Mouse (Mus musculus): Measurements from ENCODE around the gene Rit1. TPM values are rescaled to one million over a fixed set of nuclear protein-coding genes. Genes with fewer than 3 reads are reported as not detected.

Rit1 gene
- polyA plus RNA-seq, 1 experiment from 2014 or later = 43.8 TPM

DNA sequence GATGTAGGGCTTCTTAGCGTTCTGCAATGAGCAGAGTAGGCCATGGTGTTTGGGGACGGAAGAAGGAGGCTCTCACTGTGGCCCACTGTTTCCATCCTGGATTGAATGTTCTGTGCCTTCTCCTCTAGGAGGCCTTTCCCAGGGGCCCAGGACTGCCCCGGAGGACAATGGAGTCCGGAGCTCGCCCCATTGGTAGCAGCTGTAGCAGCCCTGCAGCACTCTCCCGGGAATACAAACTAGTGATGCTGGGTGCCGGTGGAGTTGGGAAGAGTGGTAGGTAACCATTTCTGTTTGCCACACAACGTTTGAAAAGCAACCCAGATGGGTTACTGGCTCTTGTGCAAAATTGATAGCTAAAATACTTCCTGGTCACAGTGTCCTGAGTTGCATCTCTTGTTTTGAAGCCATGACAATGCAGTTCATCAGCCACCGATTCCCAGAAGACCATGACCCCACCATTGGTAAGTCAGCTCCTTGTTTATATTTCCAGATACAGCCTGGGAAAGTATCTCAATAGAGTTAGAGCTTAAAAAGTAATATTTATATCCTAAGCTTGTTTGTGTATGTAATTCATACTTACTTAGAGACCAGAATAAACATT is 660 bp downstream of the Rit1 start:
- Histone ChIP-seq H3K36me3 (ENCODE audit: control insufficient read depth, insufficient read depth, low read length) (no peaks in the 10 kb centered on the region), H3K9ac (ENCODE audit: low read length) (peak overlapping the region; percentile 64), H3K9me3 (ENCODE audit: control insufficient read depth, low read length) (no peaks in the 10 kb centered on the region), H3K4me3 (ENCODE audit: low read depth, low read length) (peak overlapping the region; percentile 64), H3K27ac (ENCODE audit: low read depth, low read length) (no peak overlapping the region; the same call in 1 of the 2 replicates), H3K27me3 (ENCODE audit: control insufficient read depth, insufficient read depth, low read length) (no peaks in the 10 kb centered on the region), H3K4me1 (ENCODE audit: control insufficient read depth, insufficient read depth, low read length) (peaks cover 3% of the 10 kb centered on the region; the same call in 1 of the 2 replicates), H3K4me2 (peak overlapping the region; percentile 64)
- ATAC-seq (ENCODE audit: low FRiP score) (peak; percentile 81), DNase-seq (ENCODE audit: low spot score, missing footprints) (no peak)
- WGBS = 9% methylated on average over 9 of the region's 9 CpGs

GRCm38 (mm10) chr3:88717831-88718230 is 1.2 kb downstream of the Rit1 start:
- Histone ChIP-seq H3K4me1 (ENCODE audit: control insufficient read depth, insufficient read depth, low read length) (peaks cover 3% of the 10 kb centered on the region; the same call in 1 of the 2 replicates), H3K27ac (ENCODE audit: low read depth, low read length) (no peak overlapping the region), H3K9ac (ENCODE audit: low read length) (no peak overlapping the region), H3K27me3 (ENCODE audit: control insufficient read depth, insufficient read depth, low read length) (no peaks in the 10 kb centered on the region), H3K9me3 (ENCODE audit: control insufficient read depth, low read length) (no peaks in the 10 kb centered on the region), H3K4me3 (ENCODE audit: low read depth, low read length) (no peak overlapping the region), H3K36me3 (ENCODE audit: control insufficient read depth, insufficient read depth, low read length) (no peaks in the 10 kb centered on the region), H3K4me2 (no peak overlapping the region; the same call in 1 of the 2 replicates)
- 79% methylated on average over 1 of the region's 1 CpGs for WGBS
- no peak for ATAC-seq (ENCODE audit: low FRiP score)
- no peak for DNase-seq (ENCODE audit: low spot score, missing footprints)

GRCm38 (mm10) chr3:88719098-88719497 is 2.5 kb downstream of the Rit1 start:
- no peak overlapping the region for H3K4me2 ChIP-seq
- H3K4me3 ChIP-seq (ENCODE audit: low read depth, low read length) = no peak overlapping the region
- 95% methylated on average over 2 of the region's 2 CpGs for WGBS
- ATAC-seq (ENCODE audit: low FRiP score) = no peak
- no peak overlapping the region for H3K9ac ChIP-seq (ENCODE audit: low read length)
- no peak overlapping the region for H3K27ac ChIP-seq (ENCODE audit: low read depth, low read length)
- no peaks in the 10 kb centered on the region for H3K9me3 ChIP-seq (ENCODE audit: control insufficient read depth, low read length)
- peaks cover 3% of the 10 kb centered on the region; the same call in 1 of the 2 replicates for H3K4me1 ChIP-seq (ENCODE audit: control insufficient read depth, insufficient read depth, low read length)
- DNase-seq (ENCODE audit: low spot score, missing footprints) = no peak
- no peaks in the 10 kb centered on the region for H3K27me3 ChIP-seq (ENCODE audit: control insufficient read depth, insufficient read depth, low read length)
- H3K36me3 ChIP-seq (ENCODE audit: control insufficient read depth, insufficient read depth, low read length) = no peaks in the 10 kb centered on the region

GRCm38 (mm10) chr3:88736556-88736955 is 19.9 kb downstream of the Rit1 start:
- peaks cover 1% of the 10 kb centered on the region; the same call in 1 of the 2 replicates for H3K36me3 ChIP-seq (ENCODE audit: control insufficient read depth, insufficient read depth, low read length)
- no peaks in the 10 kb centered on the region for H3K27me3 ChIP-seq (ENCODE audit: control insufficient read depth, insufficient read depth, low read length)
- no peak overlapping the region for H3K4me2 ChIP-seq
- H3K27ac ChIP-seq (ENCODE audit: low read depth, low read length) = no peak overlapping the region
- no peak overlapping the region for H3K4me3 ChIP-seq (ENCODE audit: low read depth, low read length)
- H3K9me3 ChIP-seq (ENCODE audit: control insufficient read depth, low read length) = no peaks in the 10 kb centered on the region
- 96% methylated on average over 2 of the region's 2 CpGs for WGBS
- DNase-seq (ENCODE audit: low spot score, missing footprints) = no peak
- no peaks in the 10 kb centered on the region for H3K4me1 ChIP-seq (ENCODE audit: control insufficient read depth, insufficient read depth, low read length)
- ATAC-seq (ENCODE audit: low FRiP score) = no peak
- H3K9ac ChIP-seq (ENCODE audit: low read length) = no peak overlapping the region

- Histone ChIP-seq H3K36me3 (ENCODE audit: control insufficient read depth, insufficient read depth, low read length) (peaks cover 6% of the 10 kb centered on the region; the same call in 1 of the 2 replicates), H3K9ac (ENCODE audit: low read length) (no peak overlapping the region)
- no peak for ATAC-seq (ENCODE audit: low FRiP score)
These were observed 22.0 kb downstream of the Rit1 start for GRCm38 (mm10) chr3:88738641-88739040.

DNA sequence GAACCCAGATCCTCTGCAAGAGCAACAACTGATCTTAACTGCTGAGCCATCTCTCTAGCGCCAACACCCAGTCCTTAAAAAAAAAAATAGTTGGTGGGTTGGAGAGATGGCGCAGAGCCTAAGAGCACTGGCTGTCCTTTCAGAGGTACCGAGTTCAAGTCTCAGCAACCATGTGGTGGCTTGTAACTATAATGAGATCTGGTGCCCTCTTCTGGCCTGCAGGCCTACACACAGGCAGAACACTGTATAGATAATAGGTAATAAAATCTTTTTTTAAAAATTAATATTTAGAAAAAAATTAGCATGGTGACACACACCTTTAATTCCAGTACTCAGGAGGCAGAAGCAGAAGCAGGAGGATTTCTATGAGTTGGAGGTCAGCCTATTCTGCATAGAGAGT is 23.5 kb downstream of the Rit1 start:
- DNase-seq (ENCODE audit: low spot score, missing footprints) = no peak
- Histone ChIP-seq H3K9me3 (ENCODE audit: control insufficient read depth, low read length) (no peaks in the 10 kb centered on the region), H3K27ac (ENCODE audit: low read depth, low read length) (no peak overlapping the region), H3K4me3 (ENCODE audit: low read depth, low read length) (no peak overlapping the region), H3K27me3 (ENCODE audit: control insufficient read depth, insufficient read depth, low read length) (no peaks in the 10 kb centered on the region), H3K4me1 (ENCODE audit: control insufficient read depth, insufficient read depth, low read length) (no peaks in the 10 kb centered on the region), H3K36me3 (ENCODE audit: control insufficient read depth, insufficient read depth, low read length) (peaks cover 10% of the 10 kb centered on the region), H3K4me2 (no peak overlapping the region), H3K9ac (ENCODE audit: low read length) (no peak overlapping the region)
- 95% methylated on average over 3 of the region's 3 CpGs for WGBS
- no peak for ATAC-seq (ENCODE audit: low FRiP score)

More at GRCm38 (mm10) chr3:88738641-88739040, 22.0 kb downstream of the Rit1 start:
- no peak overlapping the region for H3K4me3 ChIP-seq (ENCODE audit: low read depth, low read length)
- H3K4me1 ChIP-seq (ENCODE audit: control insufficient read depth, insufficient read depth, low read length) = no peaks in the 10 kb centered on the region
- no peak overlapping the region for H3K4me2 ChIP-seq
- H3K27me3 ChIP-seq (ENCODE audit: control insufficient read depth, insufficient read depth, low read length) = no peaks in the 10 kb centered on the region
- no peak overlapping the region for H3K27ac ChIP-seq (ENCODE audit: low read depth, low read length)
- WGBS = 55% methylated on average over 3 of the region's 3 CpGs
- DNase-seq (ENCODE audit: low spot score, missing footprints) = peak; percentile 92
- no peaks in the 10 kb centered on the region for H3K9me3 ChIP-seq (ENCODE audit: control insufficient read depth, low read length)

DNA sequence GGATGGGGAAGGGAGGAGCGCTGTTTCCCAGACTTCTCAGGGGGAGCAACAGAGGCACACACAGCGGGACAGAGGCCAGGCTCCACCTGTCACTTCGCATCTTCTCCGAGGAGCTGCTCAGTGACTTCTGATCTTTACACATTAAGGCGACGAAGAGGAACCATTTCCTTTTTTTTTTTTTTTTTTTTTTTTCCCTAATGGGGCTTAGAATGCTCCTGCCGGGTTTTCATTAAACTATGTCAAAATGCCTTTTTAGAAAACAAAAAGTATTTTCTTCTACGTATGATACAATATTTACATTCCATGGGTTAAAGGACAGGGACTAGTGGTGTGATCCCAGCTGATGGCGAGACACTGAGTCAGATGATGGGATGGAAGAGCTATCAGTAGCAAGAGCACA is 28.9 kb downstream of the Rit1 start:
- Histone ChIP-seq H3K9ac (ENCODE audit: low read length) (no peak overlapping the region), H3K27ac (ENCODE audit: low read depth, low read length) (no peak overlapping the region), H3K4me2 (no peak overlapping the region), H3K4me3 (ENCODE audit: low read depth, low read length) (no peak overlapping the region), H3K36me3 (ENCODE audit: control insufficient read depth, insufficient read depth, low read length) (peaks cover 54% of the 10 kb centered on the region), H3K9me3 (ENCODE audit: control insufficient read depth, low read length) (peaks cover 19% of the 10 kb centered on the region), H3K4me1 (ENCODE audit: control insufficient read depth, insufficient read depth, low read length) (no peaks in the 10 kb centered on the region), H3K27me3 (ENCODE audit: control insufficient read depth, insufficient read depth, low read length) (no peaks in the 10 kb centered on the region)
- DNase-seq (ENCODE audit: low spot score, missing footprints) = no peak
- WGBS = 94% methylated on average over 9 of the region's 9 CpGs
- ATAC-seq (ENCODE audit: low FRiP score) = no peak

DNA sequence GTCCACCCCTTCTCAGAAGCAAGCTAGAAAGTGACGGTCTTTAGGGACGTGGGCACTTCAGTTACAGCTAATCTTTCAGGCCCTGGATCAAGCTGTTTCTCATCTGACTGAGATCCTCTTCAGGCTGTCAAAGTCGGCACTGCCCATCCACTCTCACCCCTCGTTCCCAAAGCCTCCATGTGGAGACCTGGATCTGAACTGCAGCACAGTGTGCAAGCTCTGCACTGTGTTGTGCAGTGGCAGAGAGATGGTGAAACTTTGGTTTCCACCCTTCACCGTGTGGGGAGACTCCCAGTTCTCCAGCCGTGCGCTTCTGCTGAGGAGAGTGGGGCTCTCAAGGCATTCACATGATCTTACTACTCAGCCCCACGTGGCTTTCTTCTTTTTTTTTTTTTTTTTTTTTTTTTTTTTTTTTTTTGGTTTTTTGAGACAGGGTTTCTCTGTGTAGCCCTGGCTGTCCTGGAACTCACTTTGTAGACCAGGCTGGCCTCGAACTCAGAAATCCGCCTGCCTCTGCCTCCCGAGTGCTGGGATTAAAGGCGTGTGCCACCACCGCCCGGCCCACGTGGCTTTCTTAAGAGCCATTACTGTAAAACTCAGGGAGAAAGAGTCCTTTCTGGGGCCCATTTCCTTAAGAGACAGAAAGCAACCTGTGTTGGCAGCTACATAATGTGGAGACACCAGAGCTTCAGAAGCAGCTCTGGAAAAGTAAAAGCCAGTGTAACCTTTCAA is 29.7 kb downstream of the Rit1 start:
- no peak overlapping the region for H3K9ac ChIP-seq (ENCODE audit: low read length)
- H3K36me3 ChIP-seq (ENCODE audit: control insufficient read depth, insufficient read depth, low read length) = peaks cover 58% of the 10 kb centered on the region
- H3K4me3 ChIP-seq (ENCODE audit: low read depth, low read length) = no peak overlapping the region
- H3K27ac ChIP-seq (ENCODE audit: low read depth, low read length) = no peak overlapping the region
- H3K9me3 ChIP-seq (ENCODE audit: control insufficient read depth, low read length) = peaks cover 19% of the 10 kb centered on the region
- no peak overlapping the region for H3K4me2 ChIP-seq
- H3K27me3 ChIP-seq (ENCODE audit: control insufficient read depth, insufficient read depth, low read length) = no peaks in the 10 kb centered on the region
- DNase-seq (ENCODE audit: low spot score, missing footprints) (no peak), ATAC-seq (ENCODE audit: low FRiP score) (no peak)
- no peaks in the 10 kb centered on the region for H3K4me1 ChIP-seq (ENCODE audit: control insufficient read depth, insufficient read depth, low read length)
- WGBS = 95% methylated on average over 13 of the region's 15 CpGs

DNA sequence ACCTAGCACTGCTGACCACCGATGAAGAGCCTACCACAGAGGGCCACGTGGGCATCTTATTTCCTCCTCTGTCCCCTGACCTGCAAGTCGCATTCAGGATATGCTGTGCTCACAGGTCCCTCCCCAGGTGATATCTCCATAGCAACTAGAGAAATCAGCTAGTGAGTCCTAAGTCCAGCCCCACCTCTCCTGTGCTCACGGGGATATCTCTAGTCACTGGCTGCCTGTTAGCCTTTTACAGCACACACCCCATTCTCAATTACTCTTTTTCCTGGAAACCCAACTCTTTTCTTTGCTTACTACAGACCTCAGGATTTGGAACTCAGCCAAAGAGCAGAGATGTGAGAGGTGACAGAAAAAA is 30.2 kb downstream of the Rit1 start:
- 94% methylated on average over 4 of the region's 4 CpGs for WGBS
- H3K27me3 ChIP-seq (ENCODE audit: control insufficient read depth, insufficient read depth, low read length) = no peaks in the 10 kb centered on the region
- peaks cover 19% of the 10 kb centered on the region for H3K9me3 ChIP-seq (ENCODE audit: control insufficient read depth, low read length)
- no peak for DNase-seq (ENCODE audit: low spot score, missing footprints)
- no peak overlapping the region for H3K27ac ChIP-seq (ENCODE audit: low read depth, low read length)
- ATAC-seq (ENCODE audit: low FRiP score) = no peak
- H3K4me2 ChIP-seq = no peak overlapping the region
- H3K36me3 ChIP-seq (ENCODE audit: control insufficient read depth, insufficient read depth, low read length) = peaks cover 59% of the 10 kb centered on the region
- no peaks in the 10 kb centered on the region for H3K4me1 ChIP-seq (ENCODE audit: control insufficient read depth, insufficient read depth, low read length)
- no peak overlapping the region for H3K9ac ChIP-seq (ENCODE audit: low read length)
- H3K4me3 ChIP-seq (ENCODE audit: low read depth, low read length) = no peak overlapping the region

Data from midbrain, embryonic 11.5 days (tissue).